In the genomic region with DNA sequence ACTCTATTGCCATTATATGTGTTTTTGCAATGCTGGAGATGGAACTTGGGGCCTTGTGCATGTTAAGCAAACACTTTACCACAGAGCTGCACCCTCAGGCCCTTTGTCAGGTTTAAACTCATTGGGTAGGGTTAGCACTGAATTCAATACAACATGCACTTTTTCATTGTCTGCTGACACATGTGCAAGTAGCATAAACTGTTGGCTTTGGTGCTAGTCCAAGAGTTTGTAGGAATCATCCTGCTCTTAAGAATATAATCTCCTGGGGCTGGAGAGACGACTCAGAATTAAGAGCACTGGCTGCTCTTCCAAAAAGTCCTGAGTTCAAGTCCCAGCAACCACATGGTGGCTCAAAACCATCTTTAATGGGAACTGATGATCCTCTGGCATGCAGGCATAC, we compare ENCODE assay signal across 24 mouse cellular contexts.
DNase-seq lines count a peak whose midpoint lies in the region; ATAC-seq and TF ChIP-seq lines count a peak whose summit lies in the region.
"Had no signal": no experiment of that assay in that cellular context is flagged by ENCODE, and none has a peak within 500 bp of the region (broad histone marks: within the 10 kb centered on the region; RNA-seq: fewer than 3 reads in every experiment).

No protein-coding gene starts in this region.

- H3K36me3 ChIP-seq in megakaryocyte, embryonic 14.5 days (replicated peaks; ENCODE audit: low read length): peaks cover 2% of the 10 kb centered on the region
- H3K36me3 ChIP-seq in forebrain, postnatal 0 days (ENCODE audit: insufficient read depth): no peaks in the 10 kb centered on the region
- H3K36me3 ChIP-seq: embryonic facial prominence, embryonic 13.5 days; embryonic facial prominence, embryonic 15.5 days; forebrain, embryonic 15.5 days had no signal

- no peak for ATAC-seq in megakaryocyte, adult 5-6 weeks (ENCODE audit: poor library complexity, severe bottlenecking)
- ATAC-seq in forebrain, postnatal 0 days: no peak
- ATAC-seq: CD4-positive, CD25-positive, alpha-beta regulatory T cell, adult 4 months; forebrain, embryonic 13.5 days; forebrain, embryonic 15.5 days had no signal

- H3K4me2 ChIP-seq in forebrain, postnatal 0 days (ENCODE audit: low read depth): no peak overlapping the region
- H3K4me2 ChIP-seq: embryonic facial prominence, embryonic 13.5 days; embryonic facial prominence, embryonic 15.5 days; forebrain, embryonic 13.5 days; forebrain, embryonic 15.5 days had no signal

- no peak overlapping the region for H3K27ac ChIP-seq in forebrain, postnatal 0 days (ENCODE audit: low read depth, low read length)
- H3K27ac ChIP-seq: embryonic facial prominence, embryonic 13.5 days; embryonic facial prominence, embryonic 15.5 days; forebrain, embryonic 13.5 days; forebrain, embryonic 15.5 days had no signal

- no peak overlapping the region for H3K9ac ChIP-seq in forebrain, postnatal 0 days
- H3K9ac ChIP-seq: embryonic facial prominence, embryonic 13.5 days; embryonic facial prominence, embryonic 15.5 days; forebrain, embryonic 13.5 days; forebrain, embryonic 15.5 days had no signal

- no peaks in the 10 kb centered on the region for H3K9me3 ChIP-seq in megakaryocyte, embryonic 14.5 days
- H3K9me3 ChIP-seq in forebrain, postnatal 0 days (ENCODE audit: low read length): no peaks in the 10 kb centered on the region
- H3K9me3 ChIP-seq: embryonic facial prominence, embryonic 13.5 days; embryonic facial prominence, embryonic 15.5 days; forebrain, embryonic 13.5 days; forebrain, embryonic 15.5 days; G1E had no signal

- H3K4me3 ChIP-seq in megakaryocyte, embryonic 14.5 days (replicated peaks): peak overlapping the region; percentile 33
- H3K4me3 ChIP-seq in forebrain, postnatal 0 days (ENCODE audit: low read depth, low read length): no peak overlapping the region
- H3K4me3 ChIP-seq: embryonic facial prominence, embryonic 13.5 days; embryonic facial prominence, embryonic 15.5 days; erythroblast, embryonic 14.5 days; forebrain, embryonic 13.5 days; forebrain, embryonic 15.5 days had no signal

- WGBS in forebrain, postnatal 0 days: 65% methylated on average over 1 of the region's 1 CpGs

- H3K27me3 ChIP-seq in megakaryocyte, embryonic 14.5 days (replicated peaks): no peaks in the 10 kb centered on the region
- H3K27me3 ChIP-seq in forebrain, postnatal 0 days (ENCODE audit: insufficient read depth, low read length): no peaks in the 10 kb centered on the region
- H3K27me3 ChIP-seq: CH12.LX; embryonic facial prominence, embryonic 13.5 days; embryonic facial prominence, embryonic 15.5 days; forebrain, embryonic 13.5 days; forebrain, embryonic 15.5 days had no signal

- peaks cover 73% of the 10 kb centered on the region for H3K4me1 ChIP-seq in megakaryocyte, embryonic 14.5 days
- H3K4me1 ChIP-seq in forebrain, postnatal 0 days (ENCODE audit: insufficient read depth): no peaks in the 10 kb centered on the region
- H3K4me1 ChIP-seq: forebrain, embryonic 13.5 days had no signal

- DNase-seq in NIH3T3 (ENCODE audit: low read depth): peak; percentile 44
- peak; percentile 74 for DNase-seq in fat pad, adult 2 months (ENCODE audit: extremely low read depth, low read depth, low spot score)
- DNase-seq in embryo, embryonic 11 days: no peak
- no peak for DNase-seq in natural killer cell, adult 2 months (ENCODE audit: low spot score in 2 of 2)
- no peak for DNase-seq in forebrain, postnatal 0 days
- DNase-seq: adrenal gland, adult 8-10 months; adrenal gland, postnatal 14 days; adrenal gland, postnatal 36 days; B cell, adult 2 months; cerebellum, adult 11-12 months; cerebellum, adult 2 months; cerebellum, adult 9-10 months; cerebellum, postnatal 10 days; cerebellum, postnatal 25 days had no signal

- TF ChIP-seq CTCF in forebrain, postnatal 0 days (IDR thresholded peaks at IDR 0.05; ENCODE audit: low read depth): no peak

Comparison
In these comparisons a context has a peak if more than half of its experiments do, and no peak if none do; other contexts are left out.
1. DNase-seq: peak in NIH3T3 (single experiment) and fat pad, adult 2 months (single experiment); none in embryo, embryonic 11 days (single experiment), natural killer cell, adult 2 months (0 of 2) and forebrain, postnatal 0 days (single experiment).